Mouse (Mus musculus): ENCODE data around the gene Spata33. TPM values are rescaled to one million over a fixed set of nuclear protein-coding genes. Genes with fewer than 3 reads are reported as not detected.
"Not testable (repeated sequence)": the region's sequence is repeated elsewhere in the genome, so short reads cannot be mapped to it uniquely, and the experiment has no call there.

Spata33 gene
- polyA plus RNA-seq, 1 experiment from 2014 or later: 9.5 TPM

GRCm38 (mm10) chr8:123250940-123251339, 38.3 kb downstream of the Spata33 start:
- Histone ChIP-seq H3K27me3 (ENCODE audit: control insufficient read depth, insufficient read depth, low read length) (no peaks in the 10 kb centered on the region), H3K36me3 (ENCODE audit: control insufficient read depth, insufficient read depth, low read length) (peaks cover 21% of the 10 kb centered on the region), H3K4me3 (ENCODE audit: low read depth, low read length) (no peak overlapping the region), H3K4me2 (ENCODE audit: low read depth) (no peak overlapping the region), H3K9ac (ENCODE audit: low read length) (no peak overlapping the region), H3K27ac (ENCODE audit: low read depth, low read length) (no peak overlapping the region), H3K4me1 (ENCODE audit: control insufficient read depth, insufficient read depth, low read length) (peaks cover 18% of the 10 kb centered on the region), H3K9me3 (ENCODE audit: control insufficient read depth, low read length) (no peaks in the 10 kb centered on the region)
- ATAC-seq (ENCODE audit: insufficient read depth, low FRiP score, low TSS enrichment) (no peak), DNase-seq (ENCODE audit: low spot score) (no peak)
- WGBS: 94% methylated on average over 5 of the region's 5 CpGs

DNA sequence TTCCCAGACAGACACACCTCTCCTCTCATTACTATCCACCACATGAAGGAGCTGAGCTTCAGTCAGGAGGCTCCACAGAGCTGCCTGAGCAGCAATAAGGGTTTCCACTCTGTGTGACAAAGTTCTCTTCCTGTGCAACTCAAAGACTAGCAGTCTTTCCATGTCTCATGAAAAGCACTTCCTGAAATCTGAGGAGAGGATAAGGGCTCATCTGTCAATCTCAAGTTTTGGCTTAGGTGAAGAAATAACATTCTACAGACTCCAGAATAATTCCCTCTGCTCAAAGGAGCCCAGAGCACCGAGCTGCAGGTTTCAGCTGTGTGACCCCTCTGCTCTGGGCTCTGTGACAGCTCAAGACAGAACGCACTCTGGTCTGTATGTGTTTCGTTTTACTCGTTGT, 40.3 kb downstream of the Spata33 start:
- Histone ChIP-seq H3K9ac (ENCODE audit: low read length) (no peak overlapping the region), H3K4me3 (ENCODE audit: low read depth, low read length) (peak overlapping the region; percentile 98), H3K4me2 (ENCODE audit: low read depth) (peak overlapping the region; percentile 93), H3K27ac (ENCODE audit: low read depth, low read length) (no peak overlapping the region), H3K36me3 (ENCODE audit: control insufficient read depth, insufficient read depth, low read length) (peaks cover 10% of the 10 kb centered on the region), H3K4me1 (ENCODE audit: control insufficient read depth, insufficient read depth, low read length) (peaks cover 18% of the 10 kb centered on the region), H3K9me3 (ENCODE audit: control insufficient read depth, low read length) (no peaks in the 10 kb centered on the region), H3K27me3 (ENCODE audit: control insufficient read depth, insufficient read depth, low read length) (no peaks in the 10 kb centered on the region)
- ATAC-seq (ENCODE audit: insufficient read depth, low FRiP score, low TSS enrichment) (no peak), DNase-seq (ENCODE audit: low spot score) (no peak)
- 67% methylated on average over 4 of the region's 4 CpGs for WGBS

- peak overlapping the region; percentile 58 for H3K27ac ChIP-seq (ENCODE audit: low read depth, low read length)
- DNase-seq (ENCODE audit: low spot score): no peak
- peaks cover 8% of the 10 kb centered on the region for H3K36me3 ChIP-seq (ENCODE audit: control insufficient read depth, insufficient read depth, low read length)
- H3K27me3 ChIP-seq (ENCODE audit: control insufficient read depth, insufficient read depth, low read length): no peaks in the 10 kb centered on the region
- under 1% methylated on average over 38 of the region's 40 CpGs for WGBS
- H3K4me2 ChIP-seq (ENCODE audit: low read depth): peak overlapping the region; percentile 93
- H3K9ac ChIP-seq (ENCODE audit: low read length): peak overlapping the region; percentile 87
- H3K9me3 ChIP-seq (ENCODE audit: control insufficient read depth, low read length): no peaks in the 10 kb centered on the region
- peak overlapping the region; percentile 98 for H3K4me3 ChIP-seq (ENCODE audit: low read depth, low read length)
- H3K4me1 ChIP-seq (ENCODE audit: control insufficient read depth, insufficient read depth, low read length): peaks cover 18% of the 10 kb centered on the region
- ATAC-seq (ENCODE audit: insufficient read depth, low FRiP score, low TSS enrichment): peak; percentile 58
Observed at GRCm38 (mm10) chr8:123253451-123254098, 40.9 kb downstream of the Spata33 start.

DNA sequence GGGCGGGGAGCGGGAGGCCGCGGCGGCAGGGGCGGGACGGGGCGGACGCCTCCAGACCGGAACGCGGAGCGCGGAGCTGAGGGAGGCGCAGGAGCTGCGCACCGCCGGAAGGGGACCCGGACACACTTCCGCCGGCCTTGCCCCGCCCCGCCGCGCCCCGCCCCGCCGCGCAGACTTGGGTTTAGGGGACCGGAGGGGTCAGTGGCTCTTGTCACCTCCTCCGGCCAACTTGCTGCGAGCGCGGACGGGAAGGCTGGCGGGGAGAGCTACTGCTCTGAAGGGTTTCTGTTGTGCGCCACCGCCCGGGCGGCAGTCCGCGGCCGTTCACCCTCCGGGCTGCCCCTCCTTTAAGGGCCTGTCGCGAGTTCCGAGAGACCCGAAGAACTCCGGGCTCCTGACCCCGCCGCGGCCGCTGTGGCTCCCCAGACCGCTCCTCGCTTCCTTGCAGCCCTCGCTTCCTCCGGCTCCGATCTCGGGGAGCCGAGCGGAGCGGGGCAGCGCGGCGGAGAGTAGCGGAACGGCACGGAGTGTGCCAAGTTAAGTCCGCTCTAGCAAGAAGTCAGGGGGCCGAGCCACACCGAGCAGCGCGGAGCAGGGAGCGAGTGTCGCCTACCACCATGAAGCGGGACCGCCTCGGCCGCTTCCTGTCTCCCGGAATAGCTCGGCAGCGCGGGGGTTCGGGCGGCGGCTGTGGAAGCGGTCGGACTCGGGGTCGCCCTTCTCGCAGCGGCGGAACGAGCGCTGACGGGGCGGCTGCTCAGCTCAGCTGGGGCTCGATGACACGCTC, 41.7 kb downstream of the Spata33 start, which contains the start of the genes Zfp276 and Vps9d1:
Zfp276 (plus strand) TSS at position 97 of the 787 bp plus-strand sequence.
Vps9d1 (minus strand) TSS at position 250 of the 787 bp plus-strand sequence.
- peak; percentile 89 for ATAC-seq (ENCODE audit: insufficient read depth, low FRiP score, low TSS enrichment)

GRCm38 (mm10) chr8:123255170-123255569, 42.5 kb downstream of the Spata33 start:
- peak overlapping the region; percentile 93 for H3K4me2 ChIP-seq (ENCODE audit: low read depth)
- H3K9ac ChIP-seq (ENCODE audit: low read length): peak overlapping the region; percentile 87; the same call in 1 of the 2 replicates
- ATAC-seq (ENCODE audit: insufficient read depth, low FRiP score, low TSS enrichment): no peak
- peaks cover 10% of the 10 kb centered on the region for H3K36me3 ChIP-seq (ENCODE audit: control insufficient read depth, insufficient read depth, low read length)
- peaks cover 18% of the 10 kb centered on the region for H3K4me1 ChIP-seq (ENCODE audit: control insufficient read depth, insufficient read depth, low read length)
- H3K27me3 ChIP-seq (ENCODE audit: control insufficient read depth, insufficient read depth, low read length): no peaks in the 10 kb centered on the region
- peak overlapping the region; percentile 98 for H3K4me3 ChIP-seq (ENCODE audit: low read depth, low read length)
- H3K9me3 ChIP-seq (ENCODE audit: control insufficient read depth, low read length): no peaks in the 10 kb centered on the region
- WGBS: 73% methylated on average over 6 of the region's 6 CpGs
- H3K27ac ChIP-seq (ENCODE audit: low read depth, low read length): no peak overlapping the region
- DNase-seq (ENCODE audit: low spot score): no peak

More for the DNA sequence above, 41.7 kb downstream of the Spata33 start, which contains the start of the genes Zfp276 and Vps9d1:
- peak within 1 kb of the TSS; percentile 98 for H3K4me3 ChIP-seq (ENCODE audit: low read depth, low read length)
- WGBS: under 1% methylated on average over 86 of the region's 99 CpGs
- peaks cover 8% of the 10 kb centered on the region for H3K36me3 ChIP-seq (ENCODE audit: control insufficient read depth, insufficient read depth, low read length)
- peak within 1 kb of the TSS; percentile 58 for H3K27ac ChIP-seq (ENCODE audit: low read depth, low read length)
- H3K9ac ChIP-seq (ENCODE audit: low read length): peak within 1 kb of the TSS; percentile 87
- H3K27me3 ChIP-seq (ENCODE audit: control insufficient read depth, insufficient read depth, low read length): no peaks in the 10 kb centered on the region
- DNase-seq (ENCODE audit: low spot score): peak; percentile 89
- H3K9me3 ChIP-seq (ENCODE audit: control insufficient read depth, low read length): no peaks in the 10 kb centered on the region
- peaks cover 18% of the 10 kb centered on the region for H3K4me1 ChIP-seq (ENCODE audit: control insufficient read depth, insufficient read depth, low read length)
- peak within 1 kb of the TSS; percentile 93 for H3K4me2 ChIP-seq (ENCODE audit: low read depth)

DNA sequence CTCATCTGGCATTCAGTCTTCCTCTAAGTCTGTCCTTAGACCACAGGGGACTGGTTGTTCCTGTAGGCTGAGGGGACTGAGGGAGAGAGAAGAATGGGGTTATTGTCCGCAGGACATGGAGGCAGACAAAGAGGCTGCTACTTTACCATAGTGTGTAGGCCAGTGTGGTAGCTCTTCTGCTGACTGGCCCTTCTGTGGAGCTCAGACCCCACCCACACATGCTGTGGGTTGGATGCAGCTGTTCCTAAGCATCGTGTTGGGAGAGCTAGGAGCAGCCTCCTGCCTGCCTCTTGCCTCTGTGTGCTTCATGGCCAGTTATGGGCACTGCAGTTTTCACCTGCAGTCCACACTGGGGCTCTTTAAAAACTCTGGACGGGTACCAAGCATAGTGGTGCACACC, 44.5 kb downstream of the Spata33 start:
- DNase-seq (ENCODE audit: low spot score) (no peak), ATAC-seq (ENCODE audit: insufficient read depth, low FRiP score, low TSS enrichment) (no peak)
- 90% methylated on average over 3 of the region's 3 CpGs for WGBS
- Histone ChIP-seq H3K27ac (ENCODE audit: low read depth, low read length) (no peak overlapping the region), H3K4me3 (ENCODE audit: low read depth, low read length) (no peak overlapping the region), H3K27me3 (ENCODE audit: control insufficient read depth, insufficient read depth, low read length) (no peaks in the 10 kb centered on the region), H3K9ac (ENCODE audit: low read length) (no peak overlapping the region), H3K4me1 (ENCODE audit: control insufficient read depth, insufficient read depth, low read length) (peaks cover 18% of the 10 kb centered on the region), H3K36me3 (ENCODE audit: control insufficient read depth, insufficient read depth, low read length) (peaks cover 7% of the 10 kb centered on the region), H3K9me3 (ENCODE audit: control insufficient read depth, low read length) (no peaks in the 10 kb centered on the region), H3K4me2 (ENCODE audit: low read depth) (no peak overlapping the region)

GRCm38 (mm10) chr8:123257593-123257992, 45.0 kb downstream of the Spata33 start:
- not testable (repeated sequence) for ATAC-seq (ENCODE audit: insufficient read depth, low FRiP score, low TSS enrichment); H3K9me3 ChIP-seq (ENCODE audit: control insufficient read depth, low read length); H3K27me3 ChIP-seq (ENCODE audit: control insufficient read depth, insufficient read depth, low read length); DNase-seq (ENCODE audit: low spot score); H3K9ac ChIP-seq (ENCODE audit: low read length); H3K27ac ChIP-seq (ENCODE audit: low read depth, low read length); H3K4me3 ChIP-seq (ENCODE audit: low read depth, low read length); H3K36me3 ChIP-seq (ENCODE audit: control insufficient read depth, insufficient read depth, low read length); H3K4me2 ChIP-seq (ENCODE audit: low read depth)
- H3K4me1 ChIP-seq (ENCODE audit: control insufficient read depth, insufficient read depth, low read length): peaks cover 18% of the 10 kb centered on the region
- WGBS: 87% methylated on average over 8 of the region's 8 CpGs

GRCm38 (mm10) chr8:123267926-123268656, 55.5 kb downstream of the Spata33 start:
- H3K36me3 ChIP-seq (ENCODE audit: control insufficient read depth, insufficient read depth, low read length): peaks cover 10% of the 10 kb centered on the region
- peak; percentile 51 for DNase-seq (ENCODE audit: low spot score)
- peak overlapping the region; percentile 64; the same call in 1 of the 2 replicates for H3K27ac ChIP-seq (ENCODE audit: low read depth, low read length)
- H3K4me2 ChIP-seq (ENCODE audit: low read depth): no peak overlapping the region
- H3K27me3 ChIP-seq (ENCODE audit: control insufficient read depth, insufficient read depth, low read length): no peaks in the 10 kb centered on the region
- 72% methylated on average over 14 of the region's 14 CpGs for WGBS
- no peaks in the 10 kb centered on the region for H3K4me1 ChIP-seq (ENCODE audit: control insufficient read depth, insufficient read depth, low read length)
- H3K4me3 ChIP-seq (ENCODE audit: low read depth, low read length): no peak overlapping the region
- no peak; the same call in 1 of the 2 replicates for ATAC-seq (ENCODE audit: insufficient read depth, low FRiP score, low TSS enrichment)
- no peaks in the 10 kb centered on the region for H3K9me3 ChIP-seq (ENCODE audit: control insufficient read depth, low read length)
- H3K9ac ChIP-seq (ENCODE audit: low read length): no peak overlapping the region
